Mouse (Mus musculus): ENCODE measurements around the gene Tnfrsf1a. TPM values are rescaled to one million over a fixed set of nuclear protein-coding genes. Genes with fewer than 3 reads are reported as not detected.

The Tnfrsf1a gene
- polyA plus RNA-seq, 1 experiment = 152 TPM

DNA sequence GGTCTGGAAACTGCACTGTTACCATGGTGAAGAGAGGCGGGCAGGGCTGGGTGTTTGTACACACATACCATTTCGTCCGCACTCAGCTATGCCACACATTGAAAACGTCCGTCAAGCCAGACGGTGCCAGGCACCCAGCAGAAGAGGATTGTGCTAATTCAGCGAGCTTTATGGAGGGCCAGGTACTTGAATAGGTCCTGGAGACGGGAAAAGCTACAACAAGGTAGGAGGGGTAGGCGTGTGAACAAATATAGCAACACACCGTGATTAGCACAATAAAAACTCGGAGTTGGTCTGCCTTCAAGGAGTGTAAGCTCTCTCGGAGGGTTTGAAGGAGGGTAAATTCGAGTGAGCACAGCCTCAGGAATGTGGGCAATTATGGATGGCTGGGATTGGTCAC, 26.4 kb upstream of the Tnfrsf1a start:
- H3K27ac ChIP-seq (ENCODE audit: insufficient read depth, low read depth, low read length) = no peak overlapping the region
- no peaks in the 10 kb centered on the region for H3K4me1 ChIP-seq (ENCODE audit: control insufficient read depth, insufficient read depth, low read length)
- TF ChIP-seq POLR2A (IDR thresholded peaks at IDR 0.05; ENCODE audit: borderline replicate concordance, low read depth, low read length) (no peak), CTCF (IDR thresholded peaks at IDR 0.05; ENCODE audit: low read depth, low read length) (no peak)
- no peak overlapping the region for H3K4me3 ChIP-seq (ENCODE audit: insufficient read depth, low read length)

DNA sequence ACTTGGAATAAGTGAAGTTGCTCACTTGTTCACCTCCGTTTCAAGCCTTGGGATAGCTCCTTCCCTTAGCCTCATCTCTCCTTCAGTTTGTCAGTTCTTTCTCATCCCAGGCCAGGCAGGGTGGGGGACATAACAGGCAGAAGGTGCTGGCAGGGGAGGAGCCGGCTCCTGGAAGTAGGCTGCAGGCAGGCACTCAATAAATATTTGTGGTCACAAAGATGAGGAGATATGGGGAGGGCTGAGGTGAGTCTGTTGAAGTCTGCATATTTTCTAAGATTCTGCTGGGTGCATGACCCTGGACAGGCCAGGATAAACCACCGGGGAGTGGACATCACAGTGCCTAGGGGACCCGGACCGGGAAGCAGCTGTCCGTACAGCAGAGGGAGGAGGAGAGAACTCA, 25.6 kb upstream of the Tnfrsf1a start:
- TF ChIP-seq POLR2A (IDR thresholded peaks at IDR 0.05; ENCODE audit: borderline replicate concordance, low read depth, low read length) = no peak
- TF ChIP-seq CTCF (IDR thresholded peaks at IDR 0.05; ENCODE audit: low read depth, low read length) = no peak
- no peak overlapping the region for H3K27ac ChIP-seq (ENCODE audit: insufficient read depth, low read depth, low read length)
- H3K4me3 ChIP-seq (ENCODE audit: insufficient read depth, low read length) = no peak overlapping the region
- no peaks in the 10 kb centered on the region for H3K4me1 ChIP-seq (ENCODE audit: control insufficient read depth, insufficient read depth, low read length)

DNA sequence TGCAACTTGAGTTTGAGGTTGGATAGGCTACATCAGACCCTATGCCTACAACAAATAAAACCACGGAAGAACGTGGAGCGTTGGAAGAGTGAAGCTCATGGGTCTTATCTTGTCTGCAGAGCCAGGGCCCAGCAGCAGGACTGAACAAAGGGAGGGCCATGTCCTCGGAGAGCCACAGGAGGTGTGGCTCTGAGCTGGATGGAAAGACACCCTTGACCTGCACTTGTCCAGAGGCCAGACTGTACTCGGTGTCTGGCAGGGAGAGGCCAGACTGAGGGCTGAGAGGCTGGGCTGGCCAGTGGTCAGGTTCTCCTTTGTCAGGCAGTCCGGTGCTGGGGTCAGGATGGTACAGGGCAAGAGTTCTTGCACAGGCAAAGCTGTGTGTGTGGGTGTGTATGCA, 23.8 kb upstream of the Tnfrsf1a start:
- no peak for TF ChIP-seq POLR2A (IDR thresholded peaks at IDR 0.05; ENCODE audit: borderline replicate concordance, low read depth, low read length)
- TF ChIP-seq CTCF (IDR thresholded peaks at IDR 0.05; ENCODE audit: low read depth, low read length) = no peak
- no peak overlapping the region for H3K27ac ChIP-seq (ENCODE audit: insufficient read depth, low read depth, low read length)
- H3K4me1 ChIP-seq (ENCODE audit: control insufficient read depth, insufficient read depth, low read length) = no peaks in the 10 kb centered on the region
- H3K4me3 ChIP-seq (ENCODE audit: insufficient read depth, low read length) = no peak overlapping the region

DNA sequence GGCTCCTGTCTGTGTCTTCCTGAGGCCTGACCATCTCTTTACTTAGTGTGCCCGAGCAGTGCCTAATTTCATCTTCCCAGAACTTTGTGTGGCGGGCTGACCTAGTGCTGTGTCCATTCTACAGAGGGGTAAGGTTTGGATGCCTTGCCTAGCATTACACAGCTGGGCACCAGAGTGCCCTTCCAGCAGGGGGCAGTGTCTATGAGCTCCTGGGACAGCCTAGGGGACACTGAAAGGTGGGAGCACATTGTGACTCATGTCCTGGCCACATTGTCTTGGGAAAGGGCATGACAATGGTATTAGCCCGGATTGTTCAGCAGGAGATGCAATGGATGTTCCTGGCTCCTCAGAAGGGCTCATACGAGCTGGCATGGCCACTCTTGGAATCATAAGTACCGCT, 20.9 kb upstream of the Tnfrsf1a start:
- TF ChIP-seq POLR2A (IDR thresholded peaks at IDR 0.05; ENCODE audit: borderline replicate concordance, low read depth, low read length) = no peak
- H3K27ac ChIP-seq (ENCODE audit: insufficient read depth, low read depth, low read length) = no peak overlapping the region

DNA sequence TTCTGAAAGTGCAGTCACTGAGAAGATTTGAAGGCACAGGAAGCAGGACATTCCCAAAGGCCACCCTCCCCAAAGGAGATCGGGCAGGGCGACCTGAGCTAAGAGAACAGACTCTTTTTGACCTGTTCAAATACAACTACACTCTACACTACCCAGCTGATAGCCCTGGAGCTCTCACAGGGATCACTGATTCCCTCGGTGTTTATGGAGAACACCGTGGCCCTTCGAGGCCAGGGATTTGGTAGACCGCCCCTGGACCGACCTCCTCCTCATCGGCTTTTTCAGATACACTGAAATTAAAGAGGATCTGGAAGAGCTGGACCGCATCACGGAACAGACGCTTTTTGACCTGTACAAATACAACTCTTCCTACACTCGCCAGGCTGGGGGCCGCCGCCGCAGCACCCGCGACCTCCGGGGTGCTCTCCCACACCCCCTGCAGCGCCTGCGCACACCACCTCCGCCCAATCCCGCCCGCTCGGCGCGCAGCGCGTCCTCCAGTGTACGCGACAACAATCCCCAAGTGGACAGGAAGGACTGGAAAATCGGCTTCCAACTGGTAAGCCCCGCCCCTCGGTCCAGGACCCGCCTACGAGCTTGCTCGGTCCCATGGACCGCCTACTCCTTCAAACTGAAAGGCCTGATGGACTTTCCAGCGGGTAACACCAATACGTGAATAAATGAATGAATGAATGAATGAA, 18.4 kb upstream of the Tnfrsf1a start:
- peak; percentile 73; the same call in 1 of the 2 replicates for TF ChIP-seq POLR2A (IDR thresholded peaks at IDR 0.05; ENCODE audit: borderline replicate concordance, low read depth, low read length)
- no peak for TF ChIP-seq CTCF (IDR thresholded peaks at IDR 0.05; ENCODE audit: low read depth, low read length)
- Histone ChIP-seq H3K27ac (ENCODE audit: insufficient read depth, low read depth, low read length) (no peak overlapping the region), H3K4me1 (ENCODE audit: control insufficient read depth, insufficient read depth, low read length) (peaks cover 23% of the 10 kb centered on the region), H3K4me3 (ENCODE audit: insufficient read depth, low read length) (peak overlapping the region; percentile 63)

More for the DNA sequence above, 20.9 kb upstream of the Tnfrsf1a start:
- H3K4me3 ChIP-seq (ENCODE audit: insufficient read depth, low read length) = no peak overlapping the region
- H3K4me1 ChIP-seq (ENCODE audit: control insufficient read depth, insufficient read depth, low read length) = peaks cover 11% of the 10 kb centered on the region

DNA sequence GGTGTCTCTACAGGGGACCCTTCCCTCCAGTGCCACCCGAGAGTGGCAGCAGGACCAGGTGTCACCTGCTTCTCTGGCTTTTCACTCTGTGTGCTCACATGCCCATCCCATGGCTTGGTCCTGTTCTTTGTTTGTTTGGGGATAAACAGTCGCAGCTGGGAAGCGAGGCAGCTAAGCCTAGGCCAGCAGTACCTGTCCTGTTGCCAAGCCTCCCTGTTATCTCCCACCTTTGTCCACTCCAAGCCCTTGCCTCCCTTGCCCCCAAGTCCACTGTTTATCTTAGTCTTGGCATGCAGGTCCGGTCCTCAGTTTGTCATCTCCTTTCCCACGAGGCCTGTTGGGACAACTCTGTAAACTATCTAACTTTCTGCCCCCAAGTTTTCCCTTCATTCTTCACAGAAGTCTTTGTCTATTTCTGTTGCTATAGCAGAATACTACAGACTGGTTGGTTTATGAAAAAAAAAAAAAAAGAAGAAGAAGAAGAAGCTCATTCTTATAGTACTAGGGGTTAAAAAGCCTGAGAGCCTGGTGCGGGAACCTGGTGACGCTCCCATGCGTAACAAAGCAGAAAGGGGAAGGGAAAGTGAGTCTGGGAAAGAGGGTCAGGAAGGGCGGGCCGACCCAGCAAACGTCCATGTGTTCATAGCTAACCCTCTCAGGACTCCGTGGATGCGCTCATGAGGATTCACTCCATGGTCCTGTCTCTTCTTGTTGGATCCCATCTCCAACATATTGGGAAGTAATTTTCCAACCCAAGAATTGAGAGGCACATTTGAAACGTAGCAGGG, 15.9 kb upstream of the Tnfrsf1a start:
- Histone ChIP-seq H3K27ac (ENCODE audit: insufficient read depth, low read depth, low read length) (peak overlapping the region; percentile 37), H3K4me1 (ENCODE audit: control insufficient read depth, insufficient read depth, low read length) (peaks cover 28% of the 10 kb centered on the region), H3K4me3 (ENCODE audit: insufficient read depth, low read length) (peak overlapping the region; percentile 15)
- TF ChIP-seq CTCF (IDR thresholded peaks at IDR 0.05; ENCODE audit: low read depth, low read length) = no peak
- no peak for TF ChIP-seq POLR2A (IDR thresholded peaks at IDR 0.05; ENCODE audit: borderline replicate concordance, low read depth, low read length)

DNA sequence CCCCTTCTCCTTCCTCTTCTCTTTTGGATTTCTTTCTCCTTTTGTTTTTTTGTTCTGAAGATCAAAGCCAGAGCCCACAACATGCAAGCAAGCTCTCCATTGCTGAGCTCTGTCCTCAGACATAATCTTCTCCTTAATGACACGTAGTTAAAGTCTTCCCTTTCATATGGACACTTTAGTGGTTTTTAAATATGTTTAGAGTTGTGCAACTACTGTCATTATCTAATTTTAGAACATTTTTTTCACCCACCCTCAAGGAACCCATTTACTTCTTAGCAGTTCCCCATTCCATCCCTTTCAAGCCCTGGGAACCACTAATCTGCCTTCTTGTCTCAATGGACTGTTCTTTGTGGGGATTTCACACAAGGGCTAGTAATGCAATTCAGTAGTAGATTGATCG, 14.8 kb upstream of the Tnfrsf1a start:
- H3K4me1 ChIP-seq (ENCODE audit: control insufficient read depth, insufficient read depth, low read length) = peaks cover 38% of the 10 kb centered on the region
- H3K4me3 ChIP-seq (ENCODE audit: insufficient read depth, low read length) = peak overlapping the region; percentile 15
- peak overlapping the region; percentile 37 for H3K27ac ChIP-seq (ENCODE audit: insufficient read depth, low read depth, low read length)
- TF ChIP-seq CTCF (IDR thresholded peaks at IDR 0.05; ENCODE audit: low read depth, low read length) (no peak), POLR2A (IDR thresholded peaks at IDR 0.05; ENCODE audit: borderline replicate concordance, low read depth, low read length) (no peak)

DNA sequence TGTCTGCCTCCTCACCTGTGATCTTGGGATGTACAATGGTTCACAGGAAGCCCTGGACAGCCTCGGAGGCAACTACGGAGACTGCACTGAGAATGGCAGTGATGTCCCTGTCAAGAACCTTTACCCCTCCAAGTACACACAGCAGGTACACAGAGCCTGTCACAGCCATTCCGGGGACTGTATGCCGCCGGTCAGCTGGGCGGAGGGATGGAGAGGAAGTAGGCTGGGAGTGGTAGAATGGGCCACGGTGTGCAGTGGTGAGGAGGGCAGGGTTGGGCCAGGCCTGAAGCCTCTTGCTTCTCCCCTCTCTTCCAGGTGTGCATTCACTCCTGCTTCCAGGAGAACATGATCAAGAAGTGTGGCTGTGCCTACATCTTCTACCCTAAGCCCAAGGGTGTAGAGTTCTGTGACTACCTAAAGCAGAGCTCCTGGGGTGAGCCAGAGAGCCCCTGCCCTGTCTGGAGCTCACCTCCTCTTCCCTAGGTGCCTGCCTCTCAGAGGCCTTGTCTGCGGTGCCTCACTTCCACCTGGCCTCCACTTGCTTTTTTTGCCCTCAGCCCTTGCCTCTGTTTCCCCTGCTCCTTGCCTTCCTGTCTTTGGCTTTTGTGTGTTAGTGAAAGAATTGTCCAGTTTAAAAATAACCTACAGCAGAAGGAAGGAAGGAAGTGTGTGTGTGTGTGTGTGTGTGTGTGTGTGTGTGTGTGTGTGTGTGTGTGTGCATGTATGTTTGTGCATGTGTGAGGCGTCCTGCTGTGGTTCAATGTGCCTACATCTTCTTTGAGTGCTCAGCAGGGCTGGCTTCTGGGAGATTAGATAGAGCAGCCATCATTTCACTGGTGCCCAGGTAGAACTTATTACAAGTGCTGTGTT, 10.1 kb upstream of the Tnfrsf1a start:
- Histone ChIP-seq H3K27ac (ENCODE audit: insufficient read depth, low read depth, low read length) (no peak overlapping the region), H3K4me1 (ENCODE audit: control insufficient read depth, insufficient read depth, low read length) (peaks cover 50% of the 10 kb centered on the region)

DNA sequence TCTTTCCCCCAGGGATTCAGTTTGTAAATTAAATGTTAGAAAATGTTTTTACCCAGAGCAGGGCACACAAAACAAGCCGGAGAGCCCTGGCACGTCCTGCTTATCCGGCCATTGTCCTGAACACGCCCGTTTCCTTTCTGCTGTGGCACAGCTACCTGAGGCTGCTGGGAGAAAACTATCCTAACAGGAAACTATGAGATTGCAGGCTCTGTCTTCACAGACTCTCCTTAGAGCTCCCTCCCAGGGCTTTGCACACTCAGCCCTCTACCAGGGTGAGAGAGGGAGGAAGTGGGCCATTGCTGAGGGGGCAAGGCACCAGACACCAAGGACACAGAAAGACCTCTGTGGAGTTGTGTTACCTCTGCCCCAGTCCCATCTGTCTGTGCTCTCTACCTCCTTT, 8.9 kb upstream of the Tnfrsf1a start:
- TF ChIP-seq CTCF (IDR thresholded peaks at IDR 0.05; ENCODE audit: low read depth, low read length) (no peak), POLR2A (IDR thresholded peaks at IDR 0.05; ENCODE audit: borderline replicate concordance, low read depth, low read length) (no peak)
- Histone ChIP-seq H3K4me1 (ENCODE audit: control insufficient read depth, insufficient read depth, low read length) (peaks cover 47% of the 10 kb centered on the region), H3K4me3 (ENCODE audit: insufficient read depth, low read length) (no peak overlapping the region), H3K27ac (ENCODE audit: insufficient read depth, low read depth, low read length) (no peak overlapping the region)

More for the DNA sequence above, 10.1 kb upstream of the Tnfrsf1a start:
- H3K4me3 ChIP-seq (ENCODE audit: insufficient read depth, low read length) = no peak overlapping the region
- TF ChIP-seq CTCF (IDR thresholded peaks at IDR 0.05; ENCODE audit: low read depth, low read length) (no peak), POLR2A (IDR thresholded peaks at IDR 0.05; ENCODE audit: borderline replicate concordance, low read depth, low read length) (no peak)
